Mouse (Mus musculus) C3H10T1/2 (cell line): ENCODE measurements around the gene Cyp4f37. TPM values are rescaled to one million over a fixed set of nuclear protein-coding genes. Genes with fewer than 3 reads are reported as not detected.

Source experiments
- polyA plus RNA-seq, 2 experiments: library from polyadenylated mRNA; unstranded; fragments of >200 nt; fragmentation: generic; extraction: Trizol; gene quantifications; one replicate each; pipeline ENCODE4 v1.2.1; 2012; ENCODE audit warnings: missing spikeins in 2 of 2

Cyp4f37 gene
- polyA plus RNA-seq, result not detected

GRCm38 (mm10) chr17:32621018-32621417 is at the start of gene Cyp4f37:
Gene Cyp4f37 (plus strand): TSS chr17:32621309.

GRCm38 (mm10) chr17:32658712-32659111 is 37.6 kb downstream of the Cyp4f37 start, which contains the start of gene Cyp4f40:
Gene Cyp4f40 (plus strand): TSS chr17:32658900.

GRCm38 (mm10) chr17:32685048-32685750 is 64.1 kb downstream of the Cyp4f37 start, which contains the start of gene Cyp4f15:
Gene Cyp4f15 (plus strand): TSS chr17:32685627.

Other genes starting within 250 kb of the Cyp4f37 start
- 10 to 100 TPM; 13.1 to 49.6 TPM for gene Wiz, start 231.9 kb upstream of the Cyp4f37 start, polyA plus RNA-seq
- under 1 TPM in 1 of 2 experiments, not detected in 1; 0.24 TPM for gene Rasal3, start 217.7 kb upstream of the Cyp4f37 start, polyA plus RNA-seq
- gene Pglyrp2, start 197.1 kb upstream of the Cyp4f37 start, polyA plus RNA-seq, result not detected
- not detected for gene Cyp4f39, start 168.6 kb upstream of the Cyp4f37 start, polyA plus RNA-seq
- 1 to 10 TPM in 1 of 2 experiments, under 1 TPM in 1; 0.28 to 6.4 TPM for gene Cyp4f17, start 115.3 kb upstream of the Cyp4f37 start, polyA plus RNA-seq
- 10 to 100 TPM; 20.4 to 28.3 TPM for gene Cyp4f16, start 84.8 kb upstream of the Cyp4f37 start, polyA plus RNA-seq
- gene Cyp4f40, start 37.6 kb downstream of the Cyp4f37 start, polyA plus RNA-seq, result not detected
- not detected for gene Cyp4f15, start 64.3 kb downstream of the Cyp4f37 start, polyA plus RNA-seq
- gene Zfp871, start 167.0 kb downstream of the Cyp4f37 start, polyA plus RNA-seq, result 1 to 10 TPM in 1 of 2 experiments, under 1 TPM in 1; 0.13 to 2.0 TPM
- gene Zfp811, start 188.6 kb downstream of the Cyp4f37 start, polyA plus RNA-seq, result under 1 TPM in 1 of 2 experiments, not detected in 1; 0.21 TPM
- gene Zfp799, start 209.0 kb downstream of the Cyp4f37 start, polyA plus RNA-seq, result 1 to 10 TPM in 1 of 2 experiments, under 1 TPM in 1; 0.15 to 2.8 TPM